Mouse (Mus musculus) lung, postnatal 36 days (tissue): ENCODE measurements around the gene Pi4k2a.

Source experiments
- DNase-seq: peaks from one replicate; pipeline ENCODE4 v3.0.0; 2022; ENCODE audit warnings: mixed read lengths

Gene Pi4k2a

DNA sequence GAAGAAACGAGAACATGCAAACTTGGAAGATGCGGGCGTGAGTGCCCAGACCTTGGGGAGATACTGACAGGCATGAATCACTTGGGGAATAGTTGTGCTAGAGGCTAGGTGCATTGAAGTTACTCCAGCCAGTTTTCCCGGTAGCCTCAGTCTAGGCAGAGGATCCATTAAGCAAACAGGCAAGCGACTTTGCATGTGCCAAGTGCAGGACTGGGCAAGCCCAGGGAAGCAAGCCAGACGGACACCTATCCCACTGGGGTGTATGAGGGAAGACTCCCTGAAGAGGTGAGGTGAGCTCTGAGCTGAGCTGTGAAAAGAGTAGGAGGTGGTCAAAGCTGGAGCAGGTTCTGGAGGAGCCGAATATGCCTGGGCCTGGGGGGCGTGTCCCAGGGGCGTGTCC lies 77.2 kb downstream of the Pi4k2a start:
- DNase-seq = no peak

DNA sequence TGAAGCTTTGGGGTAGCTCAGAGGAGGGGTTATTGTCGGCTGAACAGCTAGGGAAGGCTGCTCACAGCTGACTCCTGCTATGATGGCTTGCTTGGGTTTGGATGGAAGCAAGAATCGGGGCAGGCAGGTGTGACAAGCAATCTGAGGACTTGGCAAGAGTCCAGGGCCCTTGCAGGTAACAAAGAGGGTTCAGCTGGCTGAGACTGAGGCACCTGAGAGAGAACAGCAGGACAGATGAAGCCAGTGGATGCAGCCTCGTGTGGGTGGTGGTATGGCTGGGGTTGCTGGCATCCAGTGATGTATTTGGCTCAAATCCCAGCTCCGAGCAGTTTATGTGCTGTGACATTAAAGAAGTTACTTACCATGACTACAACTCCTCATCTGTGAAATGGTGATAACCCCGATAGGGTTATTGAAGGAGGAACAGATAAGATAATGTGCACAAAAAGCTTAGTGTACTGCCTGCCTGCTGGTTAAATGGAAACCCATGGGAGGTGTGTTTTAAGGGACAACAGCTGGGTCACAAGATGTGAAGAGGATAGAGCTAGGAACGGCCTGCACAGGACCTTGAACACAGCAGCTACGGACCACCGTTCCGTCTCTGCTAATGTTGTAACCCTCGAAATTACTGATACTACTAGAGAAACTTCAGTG lies 79.2 kb downstream of the Pi4k2a start:
- no peak for DNase-seq

DNA sequence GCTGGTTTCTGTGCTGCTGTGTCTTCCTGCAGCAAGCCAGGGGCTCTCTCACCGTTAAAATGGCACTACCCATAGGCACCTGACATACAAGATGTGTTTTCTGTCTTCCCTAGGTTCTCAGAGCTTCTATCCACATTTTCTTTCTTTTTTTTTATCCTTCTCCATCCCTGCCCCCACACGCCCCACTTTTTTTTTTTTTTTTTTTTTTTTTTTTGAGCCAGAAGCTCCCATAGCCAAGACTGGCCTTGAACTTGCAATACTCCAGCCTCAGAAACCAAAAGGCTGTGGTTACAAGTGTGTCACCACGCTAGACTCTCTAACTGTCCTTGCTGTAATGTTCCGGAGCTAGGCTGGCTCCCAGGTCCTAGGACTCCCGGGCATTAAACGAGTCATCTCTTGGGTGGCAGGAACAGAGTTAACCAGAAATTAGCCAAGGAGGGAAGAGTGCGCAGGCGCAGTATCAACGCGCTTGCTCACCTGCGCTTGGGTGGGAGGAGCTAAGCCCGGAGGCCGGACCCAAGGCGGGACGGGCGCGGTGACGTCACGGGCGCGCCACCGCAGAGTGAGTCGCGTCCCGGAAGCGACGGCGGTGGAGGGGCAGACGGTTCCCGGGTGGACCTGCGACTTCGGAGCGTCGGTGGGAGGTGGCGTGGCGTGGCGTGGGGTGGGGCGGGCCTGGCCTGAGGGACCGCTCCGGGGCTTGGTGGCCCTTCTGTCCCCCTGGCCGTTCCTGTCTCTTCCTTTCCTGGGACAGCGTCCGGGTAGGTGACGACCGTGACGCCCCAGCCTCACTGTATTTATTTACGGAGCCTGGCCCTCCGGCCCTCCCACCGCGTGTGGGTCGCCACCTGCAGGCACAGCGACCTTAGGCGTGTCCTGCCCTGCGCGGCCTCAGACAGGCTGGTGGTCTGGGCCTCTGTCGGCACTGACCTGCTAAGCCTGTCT lies 80.0 kb downstream of the Pi4k2a start:
- DNase-seq = peak; percentile 96
